Mouse (Mus musculus) skeletal muscle tissue, adult 2 months (tissue): ENCODE data around the gene Klra5.
"Not testable (repeated sequence)": the region's sequence is repeated elsewhere in the genome, so short reads cannot be mapped to it uniquely, and the experiment has no call there.

ENCODE experiments used
- DNase-seq: peaks from one replicate; pipeline ENCODE4 v3.0.0-alpha.2; 2012; ENCODE audit warnings: low read depth, low spot score

The Klra5 gene

GRCm38 (mm10) chr6:129917476-129917946 lies at the start of gene Klra5:
TSS of gene Klra5 (minus strand) at chr6:129917650.
- not testable (repeated sequence) for DNase-seq

- no peak for DNase-seq
These were observed 454 bp downstream of the Klra5 start for GRCm38 (mm10) chr6:129916996-129917395.

GRCm38 (mm10) chr6:129882525-129882924 lies 34.9 kb downstream of the Klra5 start:
- DNase-seq: no peak

- DNase-seq: no peak
These were observed 40.9 kb downstream of the Klra5 start, which contains the start of gene Klra17 for GRCm38 (mm10) chr6:129876549-129876948. TSS of gene Klra17 (minus strand) at chr6:129876672.

- DNase-seq: not testable (repeated sequence)
These were observed 55.1 kb downstream of the Klra5 start, which contains the start of gene Gm17631 for GRCm38 (mm10) chr6:129862349-129862748. TSS of gene Gm17631 (plus strand) at chr6:129862649.
